Mouse (Mus musculus) limb, embryonic 15.5 days (tissue): ENCODE results near the gene Lyz2. TPM values are rescaled to one million over a fixed set of nuclear protein-coding genes. Genes with fewer than 3 reads are reported as not detected.

Experiments
- ATAC-seq: fragments of 200-750 bp; cut with Nextera tagmentation; 2 replicates; pipeline ENCODE4 v1.8.0; 2017; ENCODE audit warnings: low read depth, moderate TSS enrichment; ENCODE audit not compliant: insufficient number of reproducible peaks, low FRiP score, low TSS enrichment
- H3K27ac ChIP-seq: fragments of 300-500 bp; sonication (generic); 2 replicates; pipeline ENCODE4 v1.5.1; 2015; ENCODE audit warnings: moderate library complexity, mild to moderate bottlenecking, inconsistent platforms
- H3K27me3 ChIP-seq: fragments of 300-500 bp; sonication (generic); 2 replicates; pipeline ENCODE4 v1.6.1; 2015; ENCODE audit warnings: inconsistent platforms
- H3K36me3 ChIP-seq: fragments of 300-500 bp; sonication (generic); 2 replicates; pipeline ENCODE4 v1.6.1; 2015; ENCODE audit warnings: inconsistent platforms
- H3K4me1 ChIP-seq: fragments of 300-500 bp; sonication (generic); 2 replicates; pipeline ENCODE4 v1.6.1; 2015; ENCODE audit warnings: inconsistent platforms
- H3K4me2 ChIP-seq: fragments of 300-500 bp; sonication (generic); 2 replicates; pipeline ENCODE4 v1.6.1; 2015; ENCODE audit warnings: mild to moderate bottlenecking, inconsistent platforms
- H3K4me3 ChIP-seq: fragments of 300-500 bp; sonication (generic); 2 replicates; pipeline ENCODE4 v1.5.1; 2015; ENCODE audit warnings: mild to moderate bottlenecking, inconsistent platforms
- H3K9ac ChIP-seq: fragments of 300-500 bp; sonication (generic); 2 replicates; pipeline ENCODE4 v1.6.1; 2015; ENCODE audit warnings: inconsistent platforms
- H3K9me3 ChIP-seq: fragments of 300-500 bp; sonication (generic); 2 replicates; pipeline ENCODE4 v1.6.1; 2016; ENCODE audit warnings: inconsistent platforms
- WGBS: fragments of 180-500 bp; shearing (Covaris S2); methylation state at CpG from one replicate; pipeline ENCODE4 v1.1.7; 2015; 5-methylcytosine and 5-hydroxymethylcytosine counted together
- polyA plus RNA-seq: library from polyadenylated mRNA; unstranded; fragments of >200 nt; fragmentation: Nextera tagmentation; extraction: Ambion mirVana; gene quantifications from 2 replicates; pipeline ENCODE4 v1.2.1, GENCODE M21; 2015

Lyz2 gene
- polyA plus RNA-seq: 119 and 143 TPM in 2 replicates

DNA sequence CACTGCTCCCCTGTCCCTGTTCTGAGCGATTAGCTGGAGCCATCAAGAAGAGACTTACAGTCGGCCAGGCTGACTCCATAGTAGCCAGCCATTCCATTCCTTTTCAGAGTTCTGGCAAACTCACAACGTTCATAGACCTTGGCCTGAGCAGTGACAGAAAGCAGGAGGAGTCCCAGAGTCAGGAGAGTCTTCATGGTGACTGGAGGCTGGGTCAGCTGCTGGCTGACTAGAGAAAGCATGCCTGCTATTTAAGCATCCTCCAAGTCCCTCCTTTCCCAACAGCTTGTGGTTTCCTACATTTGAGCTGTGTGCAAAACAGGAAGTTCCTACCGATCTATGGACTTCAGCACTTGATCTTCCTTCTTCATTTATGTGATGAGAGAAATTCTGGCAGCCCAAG, at the start of gene Lyz2:
Gene Lyz2, minus strand, starts transcription at position 273 of the 400 bp plus-strand sequence.
- Histone ChIP-seq H3K27ac (no peak within 1 kb of the TSS), H3K4me2 (no peak within 1 kb of the TSS), H3K9ac (no peak within 1 kb of the TSS), H3K4me3 (no peak within 1 kb of the TSS), H3K9me3 (no peaks in the 10 kb centered on the region), H3K4me1 (no peaks in the 10 kb centered on the region), H3K27me3 (no peaks in the 10 kb centered on the region), H3K36me3 (no peaks in the 10 kb centered on the region)
- WGBS: 47% methylated on average over 4 of the region's 4 CpGs
- ATAC-seq: no peak

DNA sequence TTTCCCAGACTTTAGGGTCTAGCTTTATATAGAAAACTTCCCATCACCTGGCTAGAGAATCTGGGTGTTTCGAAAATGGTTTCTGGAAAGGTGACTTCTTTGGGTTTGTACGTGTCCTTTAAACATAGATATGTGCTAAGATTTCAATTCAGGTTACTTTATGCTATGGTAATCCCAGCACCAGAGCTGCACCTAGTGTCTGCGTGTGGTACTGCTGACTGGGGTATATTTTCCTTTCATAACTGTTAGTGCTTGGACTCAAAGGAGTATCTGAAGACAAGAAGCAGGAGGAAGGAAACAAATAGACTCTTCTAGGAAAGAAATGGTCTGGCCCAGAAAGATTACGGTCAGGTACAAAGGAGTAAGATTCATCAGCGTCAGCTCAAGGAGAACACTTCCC, 48.4 kb upstream of the Lyz2 start:
- Histone ChIP-seq H3K27ac (no peak overlapping the region), H3K27me3 (no peaks in the 10 kb centered on the region), H3K4me2 (no peak overlapping the region), H3K36me3 (no peaks in the 10 kb centered on the region), H3K9me3 (no peaks in the 10 kb centered on the region), H3K4me3 (no peak overlapping the region), H3K4me1 (no peaks in the 10 kb centered on the region), H3K9ac (no peak overlapping the region)
- ATAC-seq: no peak
- WGBS: 84% methylated on average over 5 of the region's 5 CpGs

DNA sequence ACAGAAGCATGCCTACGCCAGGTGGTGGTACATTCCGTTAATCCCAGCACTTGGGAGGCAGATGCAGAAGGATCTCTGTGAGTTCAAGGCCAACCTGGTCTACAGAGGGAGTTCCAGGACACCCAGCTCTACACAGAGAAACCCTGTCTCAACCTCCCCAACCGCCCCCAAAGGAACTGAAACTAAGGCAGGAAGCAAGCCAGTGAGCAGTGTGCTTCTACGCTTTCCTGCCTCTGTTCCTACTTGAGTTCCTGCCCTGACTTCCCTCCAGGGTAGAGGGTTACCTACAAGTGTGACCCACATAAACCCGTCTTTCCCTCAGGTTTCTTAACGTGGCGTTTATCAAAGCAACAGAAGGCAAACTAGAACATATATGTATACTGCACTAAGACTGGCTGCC, 41.7 kb upstream of the Lyz2 start:
- WGBS: 84% methylated on average over 7 of the region's 7 CpGs
- no peaks in the 10 kb centered on the region for H3K27me3 ChIP-seq
- no peaks in the 10 kb centered on the region for H3K4me1 ChIP-seq
- H3K4me2 ChIP-seq: no peak overlapping the region
- no peak overlapping the region for H3K4me3 ChIP-seq
- no peak for ATAC-seq
- H3K9ac ChIP-seq: no peak overlapping the region
- H3K9me3 ChIP-seq: no peaks in the 10 kb centered on the region
- H3K36me3 ChIP-seq: no peaks in the 10 kb centered on the region
- H3K27ac ChIP-seq: no peak overlapping the region

DNA sequence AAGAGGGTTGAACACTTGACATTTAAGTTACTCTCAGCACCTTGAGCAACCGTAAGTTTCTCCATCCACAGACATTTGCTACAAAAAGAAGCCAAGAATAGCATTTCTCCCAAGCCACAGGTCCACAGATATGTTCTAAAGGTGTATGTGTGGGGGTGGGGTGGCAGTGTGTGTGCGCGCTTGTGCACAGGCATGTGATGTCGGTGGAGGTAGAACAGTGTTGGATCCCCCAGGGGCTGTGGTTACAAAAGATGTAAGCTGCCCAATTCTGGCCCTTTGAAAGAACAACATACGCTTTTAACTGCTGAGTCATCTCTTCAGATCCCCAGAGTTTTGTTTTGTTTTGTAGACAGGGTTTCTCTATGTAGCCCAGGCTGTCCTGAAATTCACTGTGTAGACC, 40.5 kb upstream of the Lyz2 start:
- H3K27ac ChIP-seq: no peak overlapping the region
- no peaks in the 10 kb centered on the region for H3K36me3 ChIP-seq
- no peak overlapping the region for H3K4me3 ChIP-seq
- no peaks in the 10 kb centered on the region for H3K9me3 ChIP-seq
- WGBS: 88% methylated on average over 5 of the region's 5 CpGs
- no peaks in the 10 kb centered on the region for H3K4me1 ChIP-seq
- H3K4me2 ChIP-seq: no peak overlapping the region
- ATAC-seq: no peak
- H3K27me3 ChIP-seq: no peaks in the 10 kb centered on the region
- no peak overlapping the region for H3K9ac ChIP-seq

DNA sequence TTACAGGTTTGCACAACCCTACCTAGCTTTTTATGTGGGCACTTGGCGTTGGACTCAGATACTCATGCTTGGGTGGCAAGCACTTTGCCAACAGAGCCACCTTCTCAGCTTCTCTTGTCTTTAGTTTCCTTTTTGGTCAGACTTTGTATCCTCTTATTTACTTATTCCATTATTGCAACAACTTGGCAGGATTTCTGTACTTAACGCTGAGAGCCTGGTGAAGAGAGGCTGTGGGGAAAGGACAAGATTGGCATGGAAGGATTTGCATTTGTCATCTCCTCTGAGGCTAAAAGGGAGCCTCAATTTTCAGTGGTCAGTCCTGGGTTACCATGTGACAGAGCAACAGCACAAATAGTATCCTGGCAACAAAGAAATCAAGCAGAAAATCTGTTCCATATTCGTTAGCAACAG, 38.5 kb upstream of the Lyz2 start:
- H3K27me3 ChIP-seq: no peaks in the 10 kb centered on the region
- H3K9ac ChIP-seq: no peak overlapping the region
- H3K4me2 ChIP-seq: no peak overlapping the region
- H3K36me3 ChIP-seq: no peaks in the 10 kb centered on the region
- H3K4me1 ChIP-seq: no peaks in the 10 kb centered on the region
- no peak overlapping the region for H3K4me3 ChIP-seq
- no peak overlapping the region for H3K27ac ChIP-seq
- no peaks in the 10 kb centered on the region for H3K9me3 ChIP-seq
- 73% methylated on average over 3 of the region's 3 CpGs for WGBS
- ATAC-seq: no peak

DNA sequence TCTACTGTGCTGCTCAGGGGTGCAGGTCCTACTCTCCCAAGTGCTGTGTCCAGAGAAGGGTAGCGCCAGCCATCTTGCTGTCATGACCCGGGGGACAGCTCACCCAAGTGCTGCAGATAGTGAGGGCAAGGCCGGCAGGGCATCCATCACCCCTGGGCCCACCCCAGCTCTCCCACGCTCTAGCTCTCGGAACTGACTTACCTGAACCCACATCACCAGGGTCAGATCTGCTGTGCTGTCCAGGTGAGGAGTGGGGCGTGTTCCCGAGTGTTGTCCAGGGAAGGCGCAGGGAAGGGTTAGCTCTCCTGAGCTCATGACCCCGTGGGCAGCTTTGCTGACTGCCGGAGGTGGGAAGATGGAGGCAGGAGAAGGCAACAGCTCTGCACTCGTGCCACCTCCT, 34.3 kb upstream of the Lyz2 start:
- Histone ChIP-seq H3K9ac (no peak overlapping the region), H3K36me3 (no peaks in the 10 kb centered on the region), H3K27me3 (no peaks in the 10 kb centered on the region), H3K4me3 (no peak overlapping the region), H3K9me3 (no peaks in the 10 kb centered on the region), H3K27ac (no peak overlapping the region), H3K4me2 (no peak overlapping the region), H3K4me1 (no peaks in the 10 kb centered on the region)
- ATAC-seq: no peak
- WGBS: 88% methylated on average over 11 of the region's 11 CpGs

DNA sequence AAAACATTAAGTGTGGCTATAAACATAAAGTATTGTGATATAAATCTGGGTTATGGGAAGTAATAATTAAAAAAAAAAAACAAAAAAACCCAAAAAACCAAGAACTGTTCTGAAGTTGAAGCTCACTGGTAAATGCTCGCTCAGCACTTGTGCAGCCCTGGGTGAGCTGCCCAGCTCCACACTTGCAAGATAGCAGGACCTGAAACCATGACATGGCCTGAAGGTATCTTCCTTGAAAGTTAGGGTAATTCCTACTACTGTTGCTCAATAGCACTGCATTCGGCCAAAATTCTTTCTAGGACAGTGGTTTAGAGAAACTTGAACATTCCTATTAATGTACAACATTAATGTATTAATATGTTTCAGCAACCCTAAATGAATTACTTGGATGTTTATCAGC, 31.0 kb upstream of the Lyz2 start:
- Histone ChIP-seq H3K4me1 (no peaks in the 10 kb centered on the region), H3K36me3 (no peaks in the 10 kb centered on the region), H3K4me2 (no peak overlapping the region), H3K27me3 (no peaks in the 10 kb centered on the region), H3K9me3 (no peaks in the 10 kb centered on the region), H3K9ac (no peak overlapping the region), H3K4me3 (no peak overlapping the region), H3K27ac (no peak overlapping the region)
- 81% methylated on average over 2 of the region's 2 CpGs for WGBS
- no peak for ATAC-seq

DNA sequence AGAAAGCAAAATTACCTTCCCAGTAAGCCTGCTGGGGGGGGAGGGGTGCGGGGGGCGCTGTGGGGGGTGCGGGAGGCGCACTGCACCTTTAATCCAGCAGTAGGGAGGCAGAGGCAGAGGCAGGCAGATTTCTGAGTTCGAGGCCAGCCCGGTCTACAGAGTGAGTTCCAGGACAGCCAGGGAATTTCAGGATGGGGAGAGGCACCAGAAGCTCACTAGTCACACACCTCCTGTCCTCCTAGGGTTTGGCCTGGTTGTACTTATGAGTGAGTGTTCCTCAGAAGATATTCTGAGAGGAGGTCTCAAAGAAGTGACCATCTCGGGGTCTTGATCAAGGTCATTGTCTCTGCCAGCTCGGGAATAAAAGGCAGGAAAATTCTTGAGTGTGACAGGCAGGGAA, 30.0 kb upstream of the Lyz2 start:
- no peak overlapping the region for H3K4me2 ChIP-seq
- no peak for ATAC-seq
- H3K36me3 ChIP-seq: no peaks in the 10 kb centered on the region
- H3K27me3 ChIP-seq: no peaks in the 10 kb centered on the region
- no peak overlapping the region for H3K4me3 ChIP-seq
- no peaks in the 10 kb centered on the region for H3K4me1 ChIP-seq
- H3K27ac ChIP-seq: no peak overlapping the region
- H3K9me3 ChIP-seq: no peaks in the 10 kb centered on the region
- 79% methylated on average over 8 of the region's 8 CpGs for WGBS
- H3K9ac ChIP-seq: no peak overlapping the region

DNA sequence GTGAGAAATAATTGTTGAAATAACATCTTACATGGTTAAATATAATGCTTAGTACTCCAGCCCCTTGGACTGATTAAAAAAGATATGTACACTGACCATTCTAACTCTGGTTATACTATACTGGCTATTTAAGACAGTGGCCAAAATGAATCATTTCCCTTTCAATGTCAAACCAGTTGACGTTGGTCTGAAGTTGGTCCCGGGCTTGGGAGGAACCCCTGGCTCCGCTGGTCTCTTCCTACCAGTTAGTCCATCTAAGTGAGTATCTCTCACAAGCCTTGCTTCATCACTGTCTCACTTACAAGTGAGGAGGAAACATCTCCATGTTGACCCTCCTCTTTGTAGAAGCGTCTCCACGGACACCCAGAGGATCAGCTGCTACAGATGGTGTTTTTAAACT, 22.2 kb upstream of the Lyz2 start:
- Histone ChIP-seq H3K36me3 (no peaks in the 10 kb centered on the region), H3K4me1 (no peaks in the 10 kb centered on the region), H3K27ac (no peak overlapping the region), H3K4me3 (no peak overlapping the region), H3K27me3 (no peaks in the 10 kb centered on the region), H3K9me3 (no peaks in the 10 kb centered on the region), H3K9ac (no peak overlapping the region), H3K4me2 (no peak overlapping the region)
- no peak for ATAC-seq
- WGBS: 89% methylated on average over 5 of the region's 5 CpGs

DNA sequence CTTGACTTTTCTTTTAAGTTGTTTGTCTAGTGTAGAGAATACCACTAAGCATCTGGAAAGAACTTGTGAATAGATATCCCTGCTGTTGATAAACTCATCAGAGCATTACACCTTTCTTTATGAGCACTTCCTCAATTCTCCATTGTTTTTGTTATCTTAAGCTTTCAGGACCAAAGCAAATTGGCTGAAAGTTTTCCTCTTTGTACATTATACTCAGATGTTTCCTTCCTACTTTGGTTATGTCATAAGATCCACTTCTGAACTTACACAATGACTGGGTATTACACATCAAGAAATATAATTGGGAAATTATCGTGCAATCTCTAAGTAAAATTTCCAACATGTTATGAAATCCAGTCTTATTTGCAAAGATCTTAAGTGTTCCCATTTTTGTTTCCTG, 19.6 kb upstream of the Lyz2 start:
- H3K9ac ChIP-seq: no peak overlapping the region
- H3K27me3 ChIP-seq: no peaks in the 10 kb centered on the region
- no peaks in the 10 kb centered on the region for H3K4me1 ChIP-seq
- no peaks in the 10 kb centered on the region for H3K9me3 ChIP-seq
- no peaks in the 10 kb centered on the region for H3K36me3 ChIP-seq
- no peak overlapping the region for H3K4me2 ChIP-seq
- no peak for ATAC-seq
- H3K4me3 ChIP-seq: no peak overlapping the region
- 90% methylated on average over 1 of the region's 1 CpGs for WGBS
- no peak overlapping the region for H3K27ac ChIP-seq

DNA sequence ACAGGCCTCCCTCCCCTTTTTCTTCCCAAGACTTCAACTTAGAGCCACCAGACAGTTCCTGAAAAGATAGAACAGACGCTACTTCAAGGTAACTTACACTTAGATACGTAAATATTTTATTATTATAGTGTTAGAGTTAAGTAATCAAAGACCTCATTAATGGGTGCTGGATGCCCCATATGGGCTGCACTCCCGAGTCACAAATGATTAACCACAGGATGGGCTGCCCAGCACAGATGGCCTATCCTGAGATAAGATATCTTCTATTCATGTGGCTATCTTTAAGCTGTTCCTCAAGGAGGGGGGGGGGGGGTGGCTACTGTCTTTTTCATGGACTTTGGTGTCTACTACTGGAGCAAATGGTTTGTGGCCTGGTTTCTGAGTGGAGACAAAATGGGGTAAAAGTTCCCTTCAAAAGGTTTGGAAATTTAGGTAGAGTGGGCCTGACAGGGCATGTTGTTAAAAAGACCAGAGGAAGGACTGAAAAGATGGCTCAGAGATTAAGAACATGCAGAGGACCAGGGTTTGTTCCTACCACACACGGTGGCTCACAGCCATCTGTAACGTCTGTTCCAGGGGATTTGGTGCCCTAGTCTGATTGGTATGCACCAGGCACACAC, 17.9 kb upstream of the Lyz2 start:
- no peak for ATAC-seq
- Histone ChIP-seq H3K36me3 (no peaks in the 10 kb centered on the region), H3K9me3 (no peaks in the 10 kb centered on the region), H3K4me3 (no peak overlapping the region), H3K27ac (no peak overlapping the region), H3K27me3 (no peaks in the 10 kb centered on the region), H3K4me2 (no peak overlapping the region), H3K4me1 (no peaks in the 10 kb centered on the region), H3K9ac (no peak overlapping the region)
- WGBS: 68% methylated on average over 5 of the region's 5 CpGs

DNA sequence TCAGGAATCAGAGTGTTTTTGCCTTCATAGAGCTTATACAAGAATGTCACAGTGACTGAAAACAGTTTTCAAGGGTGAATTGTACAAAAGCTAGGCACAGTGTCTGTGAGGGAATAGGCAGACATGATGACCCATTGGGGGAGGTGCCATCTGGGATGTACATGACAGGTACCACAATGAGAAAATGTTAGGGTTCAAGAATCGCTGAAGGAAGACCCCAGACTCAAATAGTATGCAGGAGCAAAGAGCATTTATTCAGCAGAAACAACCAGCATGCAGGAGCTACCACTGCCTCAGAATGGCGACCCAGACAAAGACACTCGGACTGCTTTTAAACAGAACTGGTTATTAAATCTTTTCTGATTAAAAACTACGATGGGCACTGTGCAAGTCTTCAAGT, 17.0 kb upstream of the Lyz2 start:
- Histone ChIP-seq H3K9me3 (no peaks in the 10 kb centered on the region), H3K27ac (no peak overlapping the region), H3K27me3 (no peaks in the 10 kb centered on the region), H3K9ac (no peak overlapping the region), H3K36me3 (no peaks in the 10 kb centered on the region), H3K4me3 (no peak overlapping the region), H3K4me2 (no peak overlapping the region), H3K4me1 (no peaks in the 10 kb centered on the region)
- ATAC-seq: no peak
- WGBS: 76% methylated on average over 4 of the region's 4 CpGs

DNA sequence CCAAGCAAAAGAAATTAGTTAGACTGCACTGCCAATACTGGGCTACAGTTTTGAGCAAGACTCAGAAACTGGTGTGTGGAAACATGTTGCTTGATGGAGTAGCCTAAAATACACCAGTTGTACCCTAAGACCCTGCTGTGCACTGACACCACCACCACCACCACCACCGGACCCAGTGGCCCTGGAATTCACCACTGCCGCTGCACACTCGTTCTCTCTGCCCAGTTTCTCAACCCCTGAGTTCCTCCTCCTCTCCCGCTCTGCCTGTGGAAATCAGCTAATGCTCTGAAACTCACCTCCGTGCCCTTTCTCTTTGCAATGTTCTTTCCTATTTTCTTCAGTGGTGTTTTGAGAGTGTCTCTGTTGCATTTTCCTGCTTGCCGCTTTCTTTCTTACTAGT, 16.2 kb upstream of the Lyz2 start:
- 78% methylated on average over 6 of the region's 6 CpGs for WGBS

More for the DNA sequence above, 16.2 kb upstream of the Lyz2 start:
- Histone ChIP-seq H3K27me3 (no peaks in the 10 kb centered on the region), H3K4me3 (no peak overlapping the region), H3K9ac (no peak overlapping the region), H3K27ac (no peak overlapping the region), H3K36me3 (no peaks in the 10 kb centered on the region), H3K9me3 (no peaks in the 10 kb centered on the region), H3K4me2 (no peak overlapping the region), H3K4me1 (no peaks in the 10 kb centered on the region)
- ATAC-seq: no peak
